Mouse (Mus musculus): ENCODE measurements around the gene Ifnk. TPM values are rescaled to one million over a fixed set of nuclear protein-coding genes. Genes with fewer than 3 reads are reported as not detected.

Gene Ifnk
- not detected in 2 replicates for total RNA-seq (2021)
- long read RNA-seq: 0 reads

- no peak for DNase-seq
These were observed at the start of gene Ifnk for GRCm38 (mm10) chr4:35151756-35152155. Gene Ifnk (plus strand): TSS chr4:35152056.

DNA sequence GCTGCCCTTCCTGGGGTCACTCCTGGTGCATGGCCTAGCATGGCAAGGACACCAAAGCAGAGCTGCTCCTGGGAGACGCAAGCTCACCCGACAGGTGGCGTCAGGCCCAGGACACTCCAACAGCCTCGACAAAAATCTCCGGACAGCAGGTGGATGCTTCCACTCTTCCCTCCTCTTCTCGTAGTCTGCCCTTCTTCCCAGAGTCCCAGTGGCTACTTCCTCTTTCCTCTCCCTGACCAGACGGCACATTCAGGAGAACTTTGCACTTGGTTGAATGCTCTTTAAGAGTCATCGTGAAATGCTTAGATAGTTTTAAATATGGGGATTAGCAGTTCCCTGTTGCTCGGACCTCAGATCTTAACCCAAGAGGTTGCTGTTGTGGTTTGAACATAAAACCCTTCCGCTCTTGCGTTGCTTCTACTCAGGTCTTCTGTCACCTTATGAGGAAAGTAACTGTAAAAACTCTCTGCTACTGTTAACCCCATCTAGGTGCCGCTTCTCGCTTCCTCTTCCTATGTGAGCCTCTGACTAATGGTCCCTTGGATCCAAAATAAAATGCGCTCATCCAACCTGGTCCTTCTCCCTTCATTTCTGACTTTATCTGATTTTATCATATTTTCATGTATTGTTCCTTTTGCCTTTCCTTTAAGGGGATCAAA is 46.6 kb upstream of the Ifnk start:
- no peak for DNase-seq

GRCm38 (mm10) chr4:35112452-35112851 is 39.4 kb upstream of the Ifnk start:
- no peak for DNase-seq

GRCm38 (mm10) chr4:35113516-35114248 is 38.2 kb upstream of the Ifnk start:
- DNase-seq: no peak

- no peak for DNase-seq
These were observed 36.9 kb upstream of the Ifnk start for GRCm38 (mm10) chr4:35114950-35115349.

GRCm38 (mm10) chr4:35115933-35116332 is 35.9 kb upstream of the Ifnk start:
- DNase-seq: no peak

DNA sequence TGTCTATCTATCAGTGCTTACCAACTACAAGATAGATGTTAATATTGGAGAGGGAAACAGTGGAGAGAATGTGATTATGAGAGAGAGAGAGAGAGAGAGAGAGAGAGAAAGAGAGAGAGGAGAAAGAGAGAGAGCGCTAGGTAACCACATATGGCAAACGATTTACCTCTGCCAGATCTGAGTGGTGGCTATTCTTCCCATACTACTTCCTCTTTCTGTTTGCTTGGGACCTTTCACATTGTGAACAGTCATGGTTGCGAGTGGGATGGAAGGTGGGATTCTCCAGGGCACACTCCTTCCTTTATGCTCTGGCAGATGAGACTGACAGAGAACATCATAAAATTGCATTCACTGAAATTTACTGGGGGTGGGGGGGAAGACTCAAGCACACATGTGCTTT is 34.7 kb upstream of the Ifnk start:
- DNase-seq: no peak

- DNase-seq: no peak
These were observed 33.0 kb upstream of the Ifnk start for GRCm38 (mm10) chr4:35118851-35119250.

GRCm38 (mm10) chr4:35120159-35120558 is 31.7 kb upstream of the Ifnk start:
- DNase-seq: no peak

GRCm38 (mm10) chr4:35120575-35120974 is 31.3 kb upstream of the Ifnk start:
- DNase-seq: no peak

GRCm38 (mm10) chr4:35121060-35121459 is 30.8 kb upstream of the Ifnk start:
- no peak for DNase-seq

DNA sequence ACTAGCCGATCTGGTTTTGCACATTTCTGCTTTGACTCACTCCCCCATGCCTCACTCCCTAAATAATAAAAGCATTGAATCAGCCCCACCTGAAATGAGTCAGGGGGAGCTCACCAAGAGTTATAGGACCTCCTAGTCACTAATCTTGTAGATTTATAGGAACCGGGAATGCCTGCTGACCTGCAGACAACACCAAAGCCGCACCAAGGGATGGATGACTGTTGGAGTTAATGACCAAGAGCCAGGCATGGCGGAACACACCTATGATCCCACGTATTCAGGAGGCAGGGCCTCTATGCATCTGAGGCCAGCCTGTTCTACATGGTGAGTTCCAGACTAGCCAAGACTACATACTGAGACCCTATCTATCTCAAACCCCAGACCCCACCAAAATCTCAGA is 28.8 kb upstream of the Ifnk start:
- DNase-seq: no peak

- no peak for DNase-seq
These were observed 27.8 kb upstream of the Ifnk start for GRCm38 (mm10) chr4:35124027-35124426.

GRCm38 (mm10) chr4:35125299-35125777 is 26.5 kb upstream of the Ifnk start:
- DNase-seq: no peak

- no peak for DNase-seq
These were observed 25.1 kb upstream of the Ifnk start for GRCm38 (mm10) chr4:35126776-35127175.

DNA sequence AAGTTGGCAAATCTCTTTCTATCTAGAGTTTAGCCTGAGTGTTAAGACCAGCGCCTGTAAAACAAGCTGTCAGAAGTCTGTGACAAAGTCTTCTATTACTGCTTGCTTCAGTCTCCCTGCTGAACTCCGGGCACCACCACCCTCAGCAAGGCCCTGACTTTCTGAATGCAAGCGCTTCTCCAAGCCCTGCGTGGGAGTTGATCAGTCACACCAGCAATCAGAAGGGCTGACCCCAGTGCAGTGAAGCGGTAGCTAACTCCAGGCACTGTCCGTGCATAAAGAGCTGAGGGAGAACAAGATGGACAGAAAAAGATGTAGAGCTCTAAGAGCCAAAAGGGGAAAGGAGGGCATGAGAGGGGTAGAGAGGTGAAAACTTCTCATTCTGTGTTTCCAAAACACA is 24.1 kb upstream of the Ifnk start:
- no peak for DNase-seq

DNA sequence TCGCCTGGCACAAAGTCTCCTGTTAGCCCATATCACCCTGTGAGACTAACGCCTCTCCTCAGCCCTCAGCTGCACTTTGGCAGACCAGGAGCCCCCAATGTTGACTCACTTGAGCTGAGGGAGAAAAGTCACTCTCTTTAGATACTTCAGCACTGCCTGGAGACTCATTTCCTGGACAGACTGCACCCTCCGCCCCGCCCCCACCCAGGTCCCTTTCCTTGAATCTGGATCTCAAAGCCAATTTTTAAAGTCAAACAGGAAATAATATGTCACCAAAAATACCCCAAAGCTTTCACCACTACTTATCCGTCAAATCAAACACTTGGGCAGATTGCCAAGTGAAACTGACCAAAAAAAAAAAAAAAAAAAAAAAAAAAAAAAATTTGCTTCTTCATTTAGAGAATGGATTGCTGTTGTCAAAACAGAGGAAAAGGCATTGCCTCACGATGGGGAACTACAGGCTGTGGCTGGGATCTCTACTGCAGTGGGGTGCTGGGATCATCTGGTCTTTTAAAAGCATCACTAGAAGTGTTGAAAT is 21.4 kb upstream of the Ifnk start:
- DNase-seq: no peak

- DNase-seq: no peak
These were observed 20.3 kb upstream of the Ifnk start for GRCm38 (mm10) chr4:35131592-35131991.

DNA sequence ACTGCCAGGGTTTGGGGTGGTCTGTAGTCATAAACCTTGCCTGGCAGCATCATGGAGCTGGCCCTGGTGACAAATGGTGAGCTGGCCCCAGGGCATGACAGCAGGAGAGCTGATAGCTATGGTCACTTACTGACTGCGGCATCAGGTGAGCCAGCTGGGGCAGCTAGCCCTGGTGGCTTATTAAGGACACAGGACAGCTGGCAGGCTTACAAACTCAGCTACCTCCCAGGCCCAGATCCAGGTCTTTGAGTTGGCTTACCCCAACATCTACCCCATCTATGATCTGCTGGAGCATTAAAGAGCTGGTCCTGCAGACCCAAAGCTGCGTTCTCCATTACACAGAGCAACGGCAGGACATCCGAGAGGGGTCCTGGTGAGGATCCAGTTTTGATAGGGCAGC is 18.4 kb upstream of the Ifnk start:
- DNase-seq: no peak

- DNase-seq: no peak
These were observed 16.8 kb upstream of the Ifnk start for GRCm38 (mm10) chr4:35134846-35135611.

- no peak for DNase-seq
These were observed 16.1 kb upstream of the Ifnk start for GRCm38 (mm10) chr4:35135806-35136205.

- DNase-seq: no peak
These were observed 14.9 kb upstream of the Ifnk start for GRCm38 (mm10) chr4:35136996-35137395.

GRCm38 (mm10) chr4:35138077-35138476 is 13.8 kb upstream of the Ifnk start:
- DNase-seq: no peak

Measured in adrenal gland, postnatal 25 days (tissue).